Mouse (Mus musculus): ENCODE measurements around the gene Exoc4. TPM values are rescaled to one million over a fixed set of nuclear protein-coding genes. Genes with fewer than 3 reads are reported as not detected.

Gene Exoc4
- polyA plus RNA-seq, 1 experiment, result 15.5 TPM

DNA sequence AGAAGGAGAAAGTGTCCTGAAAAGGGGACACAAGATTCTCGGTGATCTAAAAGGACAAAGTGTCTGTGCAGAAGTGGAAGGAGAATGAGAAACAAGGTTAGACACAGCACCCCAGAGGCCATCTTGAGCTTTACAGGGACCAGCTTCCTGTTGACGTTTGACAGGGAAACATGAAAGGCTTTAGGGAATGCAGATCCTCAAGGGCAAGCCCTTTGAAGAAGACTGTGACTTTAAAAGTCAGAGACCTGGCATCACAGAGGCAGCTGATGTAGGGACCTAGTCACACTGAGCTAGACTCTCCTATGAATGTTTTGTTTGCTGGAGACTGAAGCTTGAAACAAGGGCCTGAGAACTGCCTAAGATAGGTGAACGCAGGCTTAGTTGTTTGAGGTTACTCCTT lies 520.4 kb downstream of the Exoc4 start:
- no peak overlapping the region for H3K4me3 ChIP-seq (ENCODE audit: insufficient read depth, low read depth, low read length)
- no peaks in the 10 kb centered on the region for H3K4me1 ChIP-seq (ENCODE audit: control insufficient read depth, insufficient read depth, insufficient read length, low read length)
- no peak overlapping the region for H3K27ac ChIP-seq (replicated peaks; ENCODE audit: low read depth, low read length)

DNA sequence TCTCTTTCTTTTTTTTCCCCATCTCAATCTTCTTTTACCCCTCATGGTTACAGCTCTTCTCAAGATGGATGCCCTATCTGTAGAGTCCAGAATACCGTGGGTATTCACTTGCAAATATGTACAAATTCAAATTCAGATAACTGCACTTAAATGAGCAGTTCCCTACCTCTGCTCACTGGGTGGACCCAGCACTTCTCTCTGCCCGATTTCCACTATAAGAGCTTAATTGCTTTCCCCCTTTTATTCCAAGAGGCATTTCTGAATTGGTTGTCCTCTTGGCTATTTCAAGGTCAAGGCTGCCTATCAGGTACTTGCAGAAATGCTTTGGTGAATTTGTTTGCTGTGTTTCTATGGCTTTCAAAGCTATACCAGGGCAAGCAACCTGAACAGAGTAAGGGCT lies 521.1 kb downstream of the Exoc4 start:
- Histone ChIP-seq H3K27ac (replicated peaks; ENCODE audit: low read depth, low read length) (no peak overlapping the region), H3K4me1 (ENCODE audit: control insufficient read depth, insufficient read depth, insufficient read length, low read length) (no peaks in the 10 kb centered on the region), H3K4me3 (ENCODE audit: insufficient read depth, low read depth, low read length) (no peak overlapping the region)

DNA sequence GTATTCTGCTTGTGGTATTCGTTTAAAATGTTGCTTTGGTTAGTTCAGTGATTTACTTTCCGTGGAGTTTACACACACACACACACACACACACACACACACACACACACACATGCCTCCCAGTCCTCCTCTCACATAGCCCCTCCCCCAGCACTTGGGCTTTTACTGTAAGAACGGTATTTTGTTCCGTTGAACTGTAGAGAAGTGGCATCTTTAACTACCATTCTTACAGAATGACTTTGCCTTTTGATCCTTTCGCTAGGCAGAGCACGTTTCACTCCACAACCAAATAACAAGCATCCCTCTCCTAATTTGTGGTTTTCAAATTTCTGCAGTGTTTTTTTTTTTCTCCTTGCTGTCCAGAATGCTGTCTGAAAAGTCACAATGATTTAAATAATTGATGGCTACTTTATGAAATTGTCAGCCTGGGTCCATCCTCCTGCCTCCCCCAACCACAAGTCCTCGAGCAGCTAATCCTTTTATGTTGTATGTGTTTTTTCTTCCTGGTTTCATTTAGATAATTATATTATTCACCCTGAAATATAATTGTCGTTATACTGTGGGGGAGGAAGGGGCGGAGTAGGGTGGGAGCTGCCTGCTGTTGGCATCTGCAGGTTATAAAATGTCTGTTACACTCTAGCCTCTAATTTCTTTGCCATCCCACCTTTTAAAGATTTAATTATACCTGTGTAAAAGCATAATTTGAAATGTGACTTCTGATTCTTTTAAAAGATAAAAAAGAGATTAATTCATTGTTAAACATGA lies 523.8 kb downstream of the Exoc4 start:
- H3K4me1 ChIP-seq (ENCODE audit: control insufficient read depth, insufficient read depth, insufficient read length, low read length), result no peaks in the 10 kb centered on the region
- H3K27ac ChIP-seq (replicated peaks; ENCODE audit: low read depth, low read length), result no peak overlapping the region
- no peak overlapping the region for H3K4me3 ChIP-seq (ENCODE audit: insufficient read depth, low read depth, low read length)

DNA sequence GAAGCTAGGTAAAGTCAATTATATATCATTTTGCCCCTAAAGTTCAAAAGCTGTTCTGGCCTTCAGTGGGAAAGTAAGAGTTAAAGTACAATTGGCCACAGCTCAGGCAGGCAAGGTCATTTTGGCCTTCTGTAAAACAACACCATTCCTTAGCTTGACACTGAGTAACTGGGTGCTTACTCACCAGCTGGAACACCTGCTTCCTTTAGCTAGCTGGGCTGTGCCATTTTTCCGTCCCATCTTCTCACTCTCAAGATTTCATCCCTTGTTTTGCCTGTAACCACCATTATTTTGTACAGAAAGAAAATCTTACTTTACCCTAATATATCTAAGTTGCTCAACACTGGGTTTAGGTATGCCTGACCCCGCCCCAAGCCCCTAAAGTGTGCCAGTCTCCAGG lies 543.7 kb downstream of the Exoc4 start:
- Histone ChIP-seq H3K27ac (replicated peaks; ENCODE audit: low read depth, low read length) (no peak overlapping the region), H3K4me1 (ENCODE audit: control insufficient read depth, insufficient read depth, insufficient read length, low read length) (no peaks in the 10 kb centered on the region; the same call in 1 of the 2 replicates), H3K4me3 (ENCODE audit: insufficient read depth, low read depth, low read length) (no peak overlapping the region)

DNA sequence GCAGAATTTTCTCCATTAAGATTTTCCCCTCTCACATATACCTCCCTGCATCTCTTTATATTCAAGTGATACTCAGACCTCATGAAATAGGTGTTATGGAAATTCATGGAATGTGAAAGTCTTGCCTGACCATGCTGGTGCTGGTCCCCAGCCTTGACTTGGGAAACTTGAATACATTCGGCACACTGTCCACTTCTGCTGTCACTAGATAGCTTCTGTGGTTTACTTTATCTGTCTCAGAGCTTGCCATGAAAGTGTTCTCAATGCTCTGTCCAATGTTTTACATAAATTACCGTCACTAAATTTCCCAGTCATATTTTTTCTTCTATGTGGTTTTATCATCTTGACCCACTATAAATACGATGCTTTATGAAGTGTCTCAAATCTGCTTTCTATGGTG lies 552.4 kb downstream of the Exoc4 start:
- H3K4me1 ChIP-seq (ENCODE audit: control insufficient read depth, insufficient read depth, insufficient read length, low read length), result 0 out of 2 replicates have a peak, but pooled peaks cover 4% of the 10 kb centered on the region
- H3K27ac ChIP-seq (replicated peaks; ENCODE audit: low read depth, low read length), result no peak overlapping the region
- H3K4me3 ChIP-seq (ENCODE audit: insufficient read depth, low read depth, low read length), result no peak overlapping the region

DNA sequence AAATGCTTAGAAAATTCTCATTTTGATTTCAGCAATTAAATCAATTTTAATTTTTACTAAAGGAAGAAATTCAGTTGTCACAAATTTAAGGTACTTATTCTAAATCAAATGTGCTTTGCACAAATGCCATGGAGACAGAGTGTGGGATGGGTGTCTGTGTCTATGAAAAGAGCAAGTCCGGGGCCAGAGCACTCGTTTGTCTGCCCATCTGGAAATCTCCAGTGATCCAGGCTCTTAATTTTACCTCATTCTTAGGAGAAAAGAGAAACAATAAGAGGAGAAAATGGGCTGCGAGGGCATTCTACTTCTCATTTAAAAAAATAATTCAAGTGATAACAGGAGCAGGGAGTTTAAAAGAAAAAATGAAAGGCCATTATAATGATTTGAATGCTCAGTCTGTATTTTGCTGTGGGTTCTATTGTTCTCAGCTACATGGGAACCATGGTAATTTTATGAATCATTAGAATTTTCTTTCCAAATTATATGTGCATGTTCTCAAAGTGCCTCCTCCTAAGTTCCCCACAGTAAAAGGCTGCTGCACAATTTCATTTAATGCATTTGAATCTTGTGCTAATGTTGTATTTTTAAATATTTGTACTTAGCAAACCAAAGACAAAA lies 554.7 kb downstream of the Exoc4 start:
- Histone ChIP-seq H3K4me3 (ENCODE audit: insufficient read depth, low read depth, low read length) (no peak overlapping the region), H3K27ac (replicated peaks; ENCODE audit: low read depth, low read length) (no peak overlapping the region), H3K4me1 (ENCODE audit: control insufficient read depth, insufficient read depth, insufficient read length, low read length) (0 out of 2 replicates have a peak, but pooled peaks cover 4% of the 10 kb centered on the region)

DNA sequence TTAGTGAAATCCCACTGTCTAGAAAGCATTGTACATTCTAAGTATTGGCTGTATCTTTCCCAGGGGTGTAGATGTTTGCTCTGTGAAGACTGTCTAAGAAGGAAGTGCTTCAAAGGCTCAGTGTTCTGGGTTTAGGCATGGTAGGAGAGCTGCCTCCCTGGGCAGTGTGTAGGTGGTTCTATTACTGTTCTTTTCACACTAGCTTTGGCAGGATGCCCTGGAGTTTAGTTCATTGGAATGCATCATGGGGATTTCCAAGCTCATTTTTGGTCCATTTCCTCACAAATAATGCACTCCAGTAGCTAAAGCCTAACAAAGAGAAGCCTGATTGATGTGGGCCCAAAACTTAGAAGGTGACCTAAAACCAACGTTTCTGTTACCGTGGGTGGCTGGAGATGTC lies 555.9 kb downstream of the Exoc4 start:
- H3K27ac ChIP-seq (replicated peaks; ENCODE audit: low read depth, low read length), result no peak overlapping the region
- no peak overlapping the region for H3K4me3 ChIP-seq (ENCODE audit: insufficient read depth, low read depth, low read length)
- 0 out of 2 replicates have a peak, but pooled peaks cover 4% of the 10 kb centered on the region for H3K4me1 ChIP-seq (ENCODE audit: control insufficient read depth, insufficient read depth, insufficient read length, low read length)

DNA sequence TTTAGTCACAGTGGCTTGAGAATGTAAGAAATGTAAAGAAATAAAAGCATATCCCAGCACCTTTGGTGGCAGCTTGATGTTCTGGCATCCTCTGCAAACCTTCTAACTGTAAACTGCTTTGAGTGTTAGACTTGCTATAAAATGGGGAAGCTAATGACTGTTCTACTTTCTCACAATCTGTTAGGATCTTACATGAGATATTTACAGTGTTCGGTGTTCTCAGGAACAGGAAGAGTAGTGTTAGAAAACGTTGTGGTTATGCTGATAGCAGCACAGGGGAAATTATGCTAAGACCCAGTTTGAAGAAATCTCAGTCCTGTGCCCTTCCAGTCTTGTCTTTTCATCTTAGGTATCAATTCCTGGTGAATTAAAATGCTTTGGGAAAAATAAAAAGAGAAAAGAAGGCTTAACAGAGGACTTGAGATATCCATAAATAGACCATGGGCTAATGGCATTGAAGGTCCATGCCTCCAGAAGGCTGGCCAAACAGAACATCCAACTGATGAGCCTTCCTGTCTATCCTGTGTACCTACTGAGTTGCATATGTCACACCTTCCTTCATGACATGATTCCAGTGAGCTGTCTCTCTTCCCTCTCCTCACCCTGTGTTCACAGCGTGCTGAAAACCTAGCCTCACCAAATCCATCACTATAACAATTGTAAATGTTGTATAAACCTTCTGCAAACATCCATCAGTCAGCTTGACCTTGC lies 557.3 kb downstream of the Exoc4 start:
- Histone ChIP-seq H3K4me3 (ENCODE audit: insufficient read depth, low read depth, low read length) (no peak overlapping the region), H3K27ac (replicated peaks; ENCODE audit: low read depth, low read length) (no peak overlapping the region), H3K4me1 (ENCODE audit: control insufficient read depth, insufficient read depth, insufficient read length, low read length) (0 out of 2 replicates have a peak, but pooled peaks cover 4% of the 10 kb centered on the region)

DNA sequence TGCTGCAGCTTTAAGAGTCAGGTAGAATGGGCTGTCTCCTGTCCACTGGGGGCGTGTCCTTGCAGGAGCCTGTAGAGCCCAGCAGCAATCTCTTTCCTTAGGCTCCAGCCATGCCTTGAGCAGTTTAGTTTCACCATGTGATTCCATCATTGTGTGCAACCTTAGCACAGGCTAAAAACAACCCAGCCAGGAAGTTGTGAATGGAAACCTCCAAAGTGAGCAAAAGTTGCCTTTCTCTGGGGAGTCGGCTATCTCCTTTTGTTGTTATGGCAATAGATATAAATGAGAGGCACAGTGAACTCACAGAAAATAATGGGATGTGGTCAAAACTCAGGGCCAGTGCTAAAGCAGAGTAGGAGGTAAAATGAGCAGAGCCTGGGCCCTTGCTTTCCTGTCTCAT lies 565.5 kb downstream of the Exoc4 start:
- Histone ChIP-seq H3K4me1 (ENCODE audit: control insufficient read depth, insufficient read depth, insufficient read length, low read length) (no peaks in the 10 kb centered on the region), H3K4me3 (ENCODE audit: insufficient read depth, low read depth, low read length) (no peak overlapping the region), H3K27ac (replicated peaks; ENCODE audit: low read depth, low read length) (no peak overlapping the region)

DNA sequence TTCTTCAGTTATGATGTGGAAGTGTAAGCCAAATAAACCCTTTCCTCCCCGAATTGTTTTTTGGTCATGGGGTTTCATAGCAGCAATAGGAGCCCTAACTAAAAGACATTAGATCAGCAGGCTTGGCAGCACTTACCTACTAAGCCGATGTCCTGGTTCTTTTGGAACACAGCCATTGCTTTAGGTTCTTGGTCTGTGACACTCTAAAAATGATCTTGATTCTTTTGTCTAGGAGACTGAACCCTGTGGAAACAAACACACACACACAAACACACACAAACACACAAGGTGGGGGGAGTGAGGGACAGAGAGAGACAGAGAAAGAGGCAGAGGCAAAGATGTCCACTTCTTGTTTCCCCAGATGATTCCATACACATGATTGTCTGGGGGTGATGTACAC lies 574.3 kb downstream of the Exoc4 start:
- no peak overlapping the region for H3K27ac ChIP-seq (replicated peaks; ENCODE audit: low read depth, low read length)
- no peak overlapping the region for H3K4me3 ChIP-seq (ENCODE audit: insufficient read depth, low read depth, low read length)
- 0 out of 2 replicates have a peak, but pooled peaks cover 2% of the 10 kb centered on the region for H3K4me1 ChIP-seq (ENCODE audit: control insufficient read depth, insufficient read depth, insufficient read length, low read length)

DNA sequence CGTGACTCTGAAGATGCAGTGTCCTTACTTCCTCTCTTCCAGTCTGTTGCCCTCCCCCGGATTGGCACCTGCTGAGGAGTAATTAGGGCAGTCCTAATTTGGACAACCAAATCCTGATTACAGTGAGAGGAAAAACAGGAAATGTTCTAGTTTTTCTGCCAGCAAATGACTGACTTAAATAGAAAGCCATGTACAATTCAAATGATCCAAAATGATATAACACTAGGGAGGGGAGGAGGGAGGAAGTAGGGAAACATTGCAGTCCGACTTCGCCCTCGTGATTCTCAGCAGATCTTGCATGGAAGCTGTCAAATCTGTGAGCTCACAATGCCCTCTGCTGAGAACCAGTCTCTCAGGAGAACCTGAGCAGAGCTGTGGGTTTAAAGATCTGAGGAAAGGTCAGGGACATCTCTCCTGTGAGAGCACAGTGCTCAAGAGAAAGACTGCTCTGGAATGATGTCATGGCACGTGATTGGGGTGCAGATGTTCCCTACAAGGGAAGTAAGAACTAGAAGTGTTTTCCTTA lies 575.0 kb downstream of the Exoc4 start:
- H3K27ac ChIP-seq (replicated peaks; ENCODE audit: low read depth, low read length), result peak overlapping the region; percentile 35
- no peak overlapping the region for H3K4me3 ChIP-seq (ENCODE audit: insufficient read depth, low read depth, low read length)
- H3K4me1 ChIP-seq (ENCODE audit: control insufficient read depth, insufficient read depth, insufficient read length, low read length), result 0 out of 2 replicates have a peak, but pooled peaks cover 2% of the 10 kb centered on the region

DNA sequence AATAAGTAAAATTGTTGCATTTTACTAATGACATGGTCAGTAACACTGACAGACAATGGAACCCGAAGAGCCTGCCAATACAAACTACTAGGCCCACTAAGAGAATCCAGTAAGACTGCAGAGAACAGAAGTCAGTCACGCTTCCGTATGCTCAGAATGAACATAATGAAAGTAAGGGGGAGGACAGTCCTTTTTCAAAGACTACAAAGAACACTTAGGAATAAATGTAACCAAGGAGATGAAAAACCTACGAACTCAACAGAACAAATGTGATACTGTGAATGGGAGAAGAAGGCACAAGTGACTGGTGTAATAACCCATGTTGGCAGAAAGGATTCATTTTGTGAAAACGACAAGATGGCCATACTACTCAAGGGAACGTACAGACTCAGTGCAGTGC lies 579.6 kb downstream of the Exoc4 start:
- H3K27ac ChIP-seq (replicated peaks; ENCODE audit: low read depth, low read length), result no peak overlapping the region
- H3K4me1 ChIP-seq (ENCODE audit: control insufficient read depth, insufficient read depth, insufficient read length, low read length), result no peaks in the 10 kb centered on the region
- H3K4me3 ChIP-seq (ENCODE audit: insufficient read depth, low read depth, low read length), result no peak overlapping the region

DNA sequence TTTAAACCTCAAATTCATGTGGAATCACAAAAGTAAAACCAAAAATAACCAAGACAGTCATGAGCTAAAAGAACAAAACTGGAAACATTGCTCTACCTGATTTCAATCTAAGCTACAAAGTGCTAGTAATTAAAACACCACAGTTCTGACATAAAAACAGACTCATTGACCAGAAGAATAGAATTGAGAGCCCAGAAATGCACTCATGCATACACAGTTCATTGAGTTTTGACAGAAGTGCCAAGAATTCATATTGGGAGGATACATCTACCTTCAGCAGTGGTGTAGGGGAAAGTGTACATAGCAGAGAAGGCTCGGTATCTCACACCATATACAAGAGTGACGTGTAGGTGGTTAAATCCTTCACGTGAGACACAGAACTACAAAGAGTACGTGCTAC lies 580.4 kb downstream of the Exoc4 start:
- Histone ChIP-seq H3K4me1 (ENCODE audit: control insufficient read depth, insufficient read depth, insufficient read length, low read length) (no peaks in the 10 kb centered on the region), H3K27ac (replicated peaks; ENCODE audit: low read depth, low read length) (no peak overlapping the region), H3K4me3 (ENCODE audit: insufficient read depth, low read depth, low read length) (no peak overlapping the region)

DNA sequence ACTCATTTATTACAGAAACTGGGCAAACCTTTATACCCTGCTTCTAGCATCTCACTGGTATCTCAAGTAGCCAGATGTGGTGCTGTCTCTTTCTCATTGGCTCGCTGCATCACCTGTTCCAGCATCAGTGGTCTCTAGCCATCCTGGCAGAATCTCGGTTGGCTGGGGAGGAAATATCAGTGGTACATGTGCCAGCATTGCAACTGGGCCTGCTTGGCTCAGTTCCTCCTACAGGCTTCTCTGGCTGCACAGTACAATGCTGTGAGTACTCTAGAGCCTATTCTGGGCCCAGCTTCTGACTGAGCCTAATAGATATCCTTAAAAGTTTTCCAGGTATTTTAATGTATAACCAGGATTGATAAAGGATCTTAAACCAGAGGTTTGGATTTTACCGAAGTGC lies 582.4 kb downstream of the Exoc4 start:
- Histone ChIP-seq H3K4me3 (ENCODE audit: insufficient read depth, low read depth, low read length) (no peak overlapping the region), H3K27ac (replicated peaks; ENCODE audit: low read depth, low read length) (no peak overlapping the region), H3K4me1 (ENCODE audit: control insufficient read depth, insufficient read depth, insufficient read length, low read length) (no peaks in the 10 kb centered on the region; the same call in 1 of the 2 replicates)

DNA sequence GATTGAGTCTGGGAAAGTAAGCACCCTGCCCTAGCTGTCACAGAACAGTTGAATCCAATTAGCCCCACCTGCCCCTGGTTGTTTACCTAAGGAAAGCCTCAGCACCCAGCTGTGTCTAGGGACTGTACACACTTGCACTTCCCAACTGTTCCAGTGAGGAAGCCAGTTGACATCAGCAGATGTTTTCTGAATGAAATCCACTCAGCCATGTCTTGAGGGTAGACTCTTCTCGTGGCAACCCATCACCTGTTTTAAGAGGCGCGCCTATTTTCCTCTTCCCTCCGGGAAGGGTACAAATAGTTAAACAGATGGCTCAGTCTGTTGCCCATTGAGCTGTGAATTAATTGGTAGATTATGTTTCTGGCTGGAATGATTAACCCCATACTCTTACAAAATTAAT lies 584.1 kb downstream of the Exoc4 start:
- Histone ChIP-seq H3K4me3 (ENCODE audit: insufficient read depth, low read depth, low read length) (no peak overlapping the region), H3K4me1 (ENCODE audit: control insufficient read depth, insufficient read depth, insufficient read length, low read length) (no peaks in the 10 kb centered on the region; the same call in 1 of the 2 replicates), H3K27ac (replicated peaks; ENCODE audit: low read depth, low read length) (no peak overlapping the region)

Measured in brown adipose tissue, adult 24 weeks (tissue).